Mouse (Mus musculus) heart, postnatal 14 days (tissue): ENCODE measurements at regions not wholly inside any gene's neighbourhood (a gene's known extent, or its start where the extent isn't known, plus 50 kb on each side); places are given as distances from the start of the nearest gene placed in this dataset.

Source experiments
- DNase-seq, 2 experiments: peaks; one replicate each; pipeline ENCODE4 v3.0.0; 2021 to 2022
- intact Hi-C: fragments of 180-260 bp; cut with DNase I; formaldehyde crosslinking; loops from one replicate; pipeline ENCODE4 v1.15.1; 2025

- DNase-seq: peak in 1 of 2 experiments; percentile 54
- intact Hi-C loops: no loop called here
Measured at GRCm38 (mm10) chr2:167823513-167823912, 108.3 kb upstream of the Ptpn1 start.

DNA sequence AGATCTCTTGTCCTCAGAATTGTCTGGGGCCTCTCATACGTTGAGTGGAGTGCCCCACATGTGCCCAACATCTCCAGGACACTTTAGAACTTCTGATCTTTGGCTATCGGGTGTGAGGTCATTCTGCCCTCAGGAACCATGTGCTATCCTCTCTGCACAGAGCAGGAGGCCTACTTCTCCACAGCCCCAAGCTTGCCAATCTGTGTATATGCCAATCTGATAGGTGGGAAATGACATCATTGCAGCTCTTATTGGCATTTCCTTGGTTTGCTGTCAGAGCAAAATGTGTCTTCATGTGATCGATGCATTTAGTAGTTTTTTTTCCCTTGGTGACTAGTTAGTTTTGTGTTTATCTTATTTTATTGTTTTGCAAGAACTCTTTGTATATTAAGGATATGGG, 108.8 kb upstream of the Ptpn1 start:
- DNase-seq: no peak
- intact Hi-C loops: no loop called here

- intact Hi-C loops: no loop called here
- DNase-seq: no peak
Measured at GRCm38 (mm10) chr2:167821186-167821585, 110.7 kb upstream of the Ptpn1 start.

GRCm38 (mm10) chr2:167818799-167819198, 113.1 kb upstream of the Ptpn1 start:
- peak; percentile 65 for DNase-seq
- intact Hi-C loops: no loop called here

GRCm38 (mm10) chr2:167817030-167817429, 114.8 kb upstream of the Ptpn1 start:
- intact Hi-C loops: no loop called here
- no peak for DNase-seq

DNA sequence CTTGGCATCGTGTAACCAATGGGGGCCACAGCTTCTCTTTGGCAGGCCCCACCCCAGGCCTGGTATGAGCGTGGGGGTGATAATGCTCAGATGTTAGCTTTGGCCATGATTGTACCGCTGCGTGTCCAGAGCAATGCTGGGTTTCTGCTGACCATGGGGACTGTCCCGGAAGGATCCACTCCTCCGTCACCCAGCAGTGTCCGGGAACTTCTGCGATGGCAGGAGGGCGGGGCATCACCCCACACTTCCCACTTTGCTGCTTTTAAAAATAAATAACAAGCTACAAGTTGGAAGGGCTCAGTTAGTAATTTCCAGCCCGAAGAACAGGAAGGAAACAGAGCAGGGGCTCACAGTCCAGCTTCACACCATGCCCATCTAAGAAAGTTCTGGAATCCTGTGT, 116.7 kb upstream of the Ptpn1 start:
- intact Hi-C loops: no loop called here

GRCm38 (mm10) chr2:167809256-167809655, 119.6 kb upstream of the Tmem189 start:
- intact Hi-C loops: no loop called here
- no peak for DNase-seq

More for the DNA sequence above, 116.7 kb upstream of the Ptpn1 start:
- no peak for DNase-seq

- no peak for DNase-seq
- intact Hi-C loops: no loop called here
Measured at GRCm38 (mm10) chr2:167805629-167806304, 116.1 kb upstream of the Tmem189 start.

- no peak for DNase-seq
- intact Hi-C loops: no loop called here
Measured at GRCm38 (mm10) chr2:167804493-167805227, 115.0 kb upstream of the Tmem189 start.

DNA sequence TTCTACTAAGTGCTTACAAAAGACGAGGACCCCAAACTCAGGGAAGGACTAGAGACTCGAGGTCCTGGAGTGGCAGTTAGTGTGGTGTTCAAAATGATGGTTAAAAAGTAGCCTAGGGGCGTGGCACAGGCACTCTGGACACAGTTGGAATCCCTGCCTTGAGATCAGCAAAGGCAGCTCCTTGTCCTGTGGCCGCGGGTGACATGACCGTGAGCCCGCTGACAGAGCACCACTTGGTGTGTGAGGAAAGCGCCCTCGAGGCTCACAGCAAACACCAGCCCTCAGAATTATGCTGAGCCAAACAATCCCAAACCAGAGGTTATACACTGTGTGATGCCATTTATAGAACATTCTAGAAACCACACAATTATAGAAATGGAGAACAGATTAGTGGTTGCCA, 112.9 kb upstream of the Tmem189 start:
- no peak for DNase-seq
- intact Hi-C loops: no loop called here

DNA sequence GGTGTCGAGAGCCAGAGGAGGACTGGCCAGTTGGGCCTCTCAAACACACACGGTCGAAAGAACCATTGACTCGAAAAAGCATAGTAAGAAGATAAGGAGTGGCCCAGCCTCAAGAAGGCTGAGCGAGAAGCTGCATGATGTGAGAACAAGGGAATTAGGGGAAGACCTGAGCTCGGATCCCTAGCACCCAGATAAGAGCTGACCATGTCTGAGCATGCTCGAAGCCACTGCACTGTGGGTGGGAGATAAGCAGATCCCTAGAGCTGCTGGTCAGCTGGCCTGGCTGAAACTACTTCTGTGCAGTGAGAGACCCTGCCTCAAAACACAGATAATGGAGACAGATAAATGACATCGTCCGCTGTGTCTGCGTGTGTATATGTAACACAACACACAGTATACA, 111.8 kb upstream of the Tmem189 start:
- intact Hi-C loops: no loop called here

GRCm38 (mm10) chr2:167800648-167801245, 111.1 kb upstream of the Tmem189 start:
- intact Hi-C loops: no loop called here
- no peak for DNase-seq

More for the DNA sequence above, 111.8 kb upstream of the Tmem189 start:
- no peak for DNase-seq

DNA sequence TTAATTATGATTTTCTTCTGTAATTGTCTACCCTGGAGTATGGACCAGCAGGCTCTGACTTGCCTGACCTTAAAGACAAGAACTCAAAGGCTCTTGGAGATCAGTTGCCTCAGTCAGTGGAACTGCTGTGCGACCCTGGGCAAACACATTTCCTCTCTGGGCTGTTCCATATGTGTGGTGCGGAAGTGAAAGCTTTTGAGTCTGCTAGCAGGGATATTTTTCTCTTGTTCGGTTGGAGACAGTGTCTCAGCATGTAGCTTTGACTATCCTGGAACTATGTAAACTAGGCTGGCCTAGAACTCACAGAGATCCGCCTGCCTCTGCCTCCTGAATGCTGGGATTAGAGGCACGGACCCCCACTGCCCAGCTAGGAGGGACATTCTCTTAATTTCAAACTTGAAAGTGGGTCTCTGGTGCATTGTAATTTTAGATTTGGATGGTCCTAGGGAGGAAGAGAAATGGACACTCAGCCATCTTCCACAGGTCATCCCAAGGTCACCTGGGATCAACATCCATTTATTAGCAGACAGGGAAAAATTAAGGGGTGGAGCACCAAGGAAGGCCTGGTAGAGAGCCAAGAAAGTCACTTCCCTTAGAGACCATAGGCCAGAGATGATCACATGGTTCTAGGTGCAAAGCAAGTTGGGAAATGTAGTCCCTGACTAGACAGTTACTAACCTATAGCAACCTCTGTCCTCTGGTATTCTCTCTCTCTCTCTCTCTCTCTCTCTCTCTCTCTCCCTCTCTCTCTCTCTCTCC, 110.2 kb upstream of the Tmem189 start:
- DNase-seq: peak in 1 of 2 experiments; percentile 54

GRCm38 (mm10) chr2:167798969-167799513, 109.4 kb upstream of the Tmem189 start:
- intact Hi-C loops: no loop called here
- DNase-seq: no peak

More for the DNA sequence above, 110.2 kb upstream of the Tmem189 start:
- intact Hi-C loops: no loop called here

DNA sequence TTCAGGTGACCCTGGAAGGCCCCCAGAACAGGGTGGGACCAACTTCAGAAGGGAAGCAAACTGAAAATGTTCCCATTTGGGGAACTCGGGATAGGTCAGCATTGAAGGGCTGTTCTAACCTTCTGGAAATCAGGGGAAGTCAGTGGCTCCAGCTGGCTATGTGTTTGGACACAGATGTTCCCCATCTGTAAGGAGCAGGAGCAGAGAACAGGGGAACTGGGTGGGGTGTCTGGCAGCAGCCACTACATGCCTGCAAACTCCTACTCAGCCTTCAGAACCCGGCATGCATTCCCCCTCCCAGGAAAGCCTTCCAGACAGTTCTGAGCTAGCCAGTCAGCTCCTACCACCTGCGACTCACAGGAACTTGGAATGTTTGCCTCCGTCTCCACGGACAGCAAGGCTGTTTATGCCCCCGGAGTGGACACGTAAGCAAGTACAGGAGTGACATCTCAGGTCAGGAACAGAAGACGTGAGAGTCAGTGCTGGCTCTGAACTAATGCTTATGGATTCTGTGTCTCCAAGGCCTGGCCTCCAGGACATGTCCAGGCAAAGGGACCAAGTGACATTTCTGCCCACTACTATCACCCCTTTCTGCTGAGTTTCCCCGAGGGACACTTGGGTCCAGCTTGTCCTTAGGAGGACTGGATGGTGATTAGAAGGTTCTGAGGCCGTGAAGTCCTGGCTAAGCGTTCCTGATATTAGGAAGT, 108.6 kb upstream of the Tmem189 start:
- intact Hi-C loops: no loop called here
- DNase-seq: peak; percentile 55 to 63

DNA sequence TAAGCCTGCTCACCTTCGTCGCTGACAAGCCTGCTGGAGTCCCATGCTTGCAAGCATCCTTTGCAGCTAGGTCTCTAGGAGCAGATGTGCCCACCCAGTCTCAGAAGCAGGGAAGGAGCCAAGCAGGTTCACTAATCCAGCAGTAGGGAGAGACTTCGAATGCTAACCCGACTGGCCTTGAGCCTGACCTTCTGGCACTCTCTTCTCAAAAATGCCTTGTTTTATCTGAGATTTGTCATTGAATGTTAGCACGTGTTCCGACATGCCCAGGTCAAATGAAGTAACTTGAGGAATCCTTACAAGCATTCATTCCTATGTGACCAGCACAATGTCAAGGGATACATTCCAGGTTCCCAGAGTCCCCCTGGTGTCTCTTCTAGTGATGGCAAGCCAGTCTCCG, 105.9 kb upstream of the Tmem189 start:
- no peak for DNase-seq
- intact Hi-C loops: no loop called here

DNA sequence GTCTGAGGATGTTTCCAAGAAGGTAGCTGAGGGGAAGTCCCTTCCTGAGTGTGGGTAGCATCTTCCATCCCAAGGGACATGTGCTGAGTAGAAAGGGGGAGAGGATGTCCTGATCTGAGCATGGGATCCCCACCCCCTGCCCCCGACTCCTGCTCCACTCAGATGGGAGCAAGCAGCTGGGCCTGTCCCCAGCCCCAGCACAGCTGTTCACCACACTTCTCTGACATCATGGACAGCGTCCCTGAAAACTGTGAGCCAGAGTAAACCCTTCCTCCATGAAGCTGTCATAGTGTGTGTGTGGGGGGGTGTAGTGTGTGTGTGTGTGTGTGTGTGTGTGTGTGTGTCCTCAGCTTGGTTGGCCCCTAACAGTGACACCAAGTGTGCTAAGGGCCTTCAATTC, 104.3 kb upstream of the Tmem189 start:
- intact Hi-C loops: no loop called here
- no peak for DNase-seq

GRCm38 (mm10) chr2:167792753-167793152, 103.1 kb upstream of the Tmem189 start:
- DNase-seq: no peak
- intact Hi-C loops: no loop called here

DNA sequence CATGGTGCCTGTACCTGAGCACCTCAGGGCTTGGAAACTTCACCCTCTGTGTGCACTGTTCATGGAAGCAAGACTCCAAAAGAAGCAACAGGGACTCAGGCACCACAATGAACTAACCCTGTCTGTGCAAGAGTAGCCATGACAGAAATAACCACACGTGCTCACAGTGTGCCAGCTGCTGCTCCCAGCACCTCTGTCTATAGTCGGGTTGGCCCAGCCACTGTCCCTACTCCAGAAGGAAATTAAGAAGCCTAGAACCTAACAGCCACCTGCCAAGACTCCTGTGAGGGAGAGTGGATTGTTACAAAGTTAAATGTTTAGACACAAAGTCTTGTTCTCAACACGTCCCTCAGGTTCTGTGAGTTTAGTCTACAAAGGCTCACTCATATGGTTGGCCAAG, 102.7 kb upstream of the Tmem189 start:
- intact Hi-C loops: no loop called here
- DNase-seq: no peak

DNA sequence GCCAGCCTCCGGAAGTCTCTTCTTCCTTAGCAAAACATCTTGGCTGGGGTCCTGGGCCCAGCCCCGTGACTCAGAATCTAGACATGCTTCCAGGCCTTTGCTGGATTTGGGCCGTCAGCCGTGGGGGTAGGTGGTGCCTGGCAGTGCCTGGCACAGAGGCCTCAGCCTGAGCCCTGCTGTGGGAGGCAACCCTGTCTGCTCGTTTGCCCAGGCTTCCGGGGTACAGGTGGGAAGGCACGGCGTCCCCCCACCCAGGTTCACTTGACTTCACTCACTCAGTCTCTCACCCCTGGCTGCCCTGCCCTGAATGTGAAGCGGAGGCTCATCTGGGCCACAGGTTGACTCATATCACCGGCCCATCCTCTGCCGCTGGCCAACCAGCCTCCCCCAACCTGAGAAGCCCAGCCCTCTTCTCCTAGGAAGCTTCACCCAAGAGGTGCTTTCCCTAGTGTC, 99.9 kb upstream of the Tmem189 start:
- intact Hi-C loops: no loop called here
- DNase-seq: peak in 1 of 2 experiments; percentile 35
